Mouse (Mus musculus) limb, embryonic 13.5 days (tissue): ENCODE results near the gene Syne1. TPM values are rescaled to one million over a fixed set of nuclear protein-coding genes. Genes with fewer than 3 reads are reported as not detected.

Experiments
- ATAC-seq: fragments of 200-750 bp; cut with Nextera tagmentation; 2 replicates; pipeline ENCODE4 v1.8.0; 2017; ENCODE audit warnings: low read depth, moderate number of reproducible peaks, moderate TSS enrichment; ENCODE audit not compliant: low FRiP score
- H3K27ac ChIP-seq: fragments of 300-500 bp; sonication (generic); 2 replicates; pipeline ENCODE4 v1.5.1; 2015; ENCODE audit warnings: inconsistent platforms, mild to moderate bottlenecking, moderate library complexity
- H3K27me3 ChIP-seq: fragments of 300-500 bp; sonication (generic); 2 replicates; pipeline ENCODE4 v1.6.1; 2015; ENCODE audit warnings: mild to moderate bottlenecking, inconsistent platforms
- H3K36me3 ChIP-seq: fragments of 300-500 bp; sonication (generic); 2 replicates; pipeline ENCODE4 v1.6.1; 2015; ENCODE audit warnings: inconsistent platforms, mild to moderate bottlenecking, moderate library complexity
- H3K4me1 ChIP-seq: fragments of 300-500 bp; sonication (generic); 2 replicates; pipeline ENCODE4 v1.6.1; 2015; ENCODE audit warnings: inconsistent platforms
- H3K4me2 ChIP-seq: fragments of 300-500 bp; sonication (generic); replicated peaks from 2 replicates; pipeline ENCODE4 v1.6.1; 2015; ENCODE audit warnings: inconsistent platforms, mild to moderate bottlenecking, moderate library complexity
- H3K4me3 ChIP-seq: fragments of 300-500 bp; sonication (generic); 2 replicates; pipeline ENCODE4 v1.5.1; 2015; ENCODE audit warnings: moderate library complexity, mild to moderate bottlenecking, inconsistent platforms
- H3K9ac ChIP-seq: fragments of 300-500 bp; sonication (generic); 2 replicates; pipeline ENCODE4 v1.6.1; 2015; ENCODE audit warnings: mild to moderate bottlenecking, inconsistent platforms
- H3K9me3 ChIP-seq: fragments of 300-500 bp; sonication (generic); 2 replicates; pipeline ENCODE4 v1.6.1; 2016; ENCODE audit warnings: inconsistent platforms
- WGBS: fragments of 180-500 bp; shearing (Covaris S2); methylation state at CpG from one replicate; pipeline ENCODE4 v1.1.7; 2015; 5-methylcytosine and 5-hydroxymethylcytosine counted together
- polyA plus RNA-seq: library from polyadenylated mRNA; unstranded; fragments of >200 nt; fragmentation: Nextera tagmentation; extraction: Ambion mirVana; gene quantifications from 2 replicates; pipeline ENCODE4 v1.2.1, GENCODE M21; 2015

Gene Syne1
- polyA plus RNA-seq, 1 experiment from 2014 or later = 6.5 TPM

DNA sequence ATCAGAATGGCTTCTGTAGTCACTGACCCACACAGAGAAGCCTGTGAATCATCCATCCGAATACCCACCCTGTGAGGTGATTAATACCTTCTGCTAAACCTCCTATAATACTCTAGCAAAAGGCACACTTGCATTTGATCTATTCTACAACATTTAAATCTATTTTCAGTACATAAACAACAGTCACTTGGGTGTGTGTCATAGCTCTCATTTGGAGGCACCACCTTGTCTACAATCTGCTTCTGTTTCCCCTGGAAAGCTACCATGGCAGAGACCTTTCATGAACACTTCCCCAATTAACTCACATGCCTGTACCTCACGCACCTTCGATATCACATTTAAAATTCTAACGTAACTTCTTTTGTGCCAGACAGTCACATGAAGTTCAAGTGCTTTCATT, 169.7 kb downstream of the Syne1 start:
- WGBS = 87% methylated on average over 4 of the region's 4 CpGs
- Histone ChIP-seq H3K36me3 (no peaks in the 10 kb centered on the region), H3K4me2 (no peak overlapping the region), H3K4me1 (no peaks in the 10 kb centered on the region), H3K4me3 (no peak overlapping the region), H3K27ac (no peak overlapping the region), H3K9ac (no peak overlapping the region), H3K9me3 (no peaks in the 10 kb centered on the region), H3K27me3 (no peaks in the 10 kb centered on the region)
- ATAC-seq = no peak

GRCm38 (mm10) chr10:5378969-5379368, 172.3 kb downstream of the Syne1 start:
- Histone ChIP-seq H3K9me3 (no peaks in the 10 kb centered on the region), H3K27ac (no peak overlapping the region), H3K4me3 (no peak overlapping the region), H3K36me3 (no peaks in the 10 kb centered on the region), H3K4me2 (no peak overlapping the region), H3K4me1 (no peaks in the 10 kb centered on the region), H3K9ac (no peak overlapping the region), H3K27me3 (no peaks in the 10 kb centered on the region)
- ATAC-seq = no peak
- 89% methylated on average over 2 of the region's 2 CpGs for WGBS

DNA sequence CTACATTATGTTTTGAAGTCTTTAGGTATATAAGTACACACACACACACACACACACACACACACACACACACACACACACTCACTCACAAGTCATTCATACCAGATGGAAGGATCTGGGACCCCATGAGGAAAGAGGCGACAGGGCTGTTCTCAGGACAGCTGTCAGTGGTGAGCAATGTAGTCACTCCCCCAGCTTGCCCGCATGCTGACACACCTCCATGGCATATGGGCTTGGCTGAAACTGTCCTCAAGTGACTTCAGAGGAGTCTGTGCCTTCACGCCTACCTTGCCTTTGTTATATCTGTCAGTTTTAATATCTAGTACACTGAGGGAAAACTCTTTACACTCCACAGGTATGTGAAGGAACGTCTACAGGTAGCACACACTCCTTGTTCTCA, 181.7 kb downstream of the Syne1 start:
- Histone ChIP-seq H3K9me3 (no peaks in the 10 kb centered on the region), H3K36me3 (no peaks in the 10 kb centered on the region), H3K27ac (no peak overlapping the region), H3K4me1 (peaks cover 3% of the 10 kb centered on the region; the same call in 1 of the 2 replicates), H3K27me3 (no peaks in the 10 kb centered on the region), H3K4me2 (no peak overlapping the region), H3K9ac (no peak overlapping the region), H3K4me3 (no peak overlapping the region)
- ATAC-seq = no peak
- WGBS = 53% methylated on average over 4 of the region's 4 CpGs

GRCm38 (mm10) chr10:5368266-5368665, 183.0 kb downstream of the Syne1 start:
- peaks cover 3% of the 10 kb centered on the region; the same call in 1 of the 2 replicates for H3K4me1 ChIP-seq
- no peak overlapping the region for H3K4me3 ChIP-seq
- no peaks in the 10 kb centered on the region for H3K36me3 ChIP-seq
- no peak overlapping the region for H3K9ac ChIP-seq
- no peaks in the 10 kb centered on the region for H3K9me3 ChIP-seq
- no peak overlapping the region for H3K4me2 ChIP-seq
- ATAC-seq = no peak
- WGBS = 78% methylated on average over 6 of the region's 6 CpGs
- H3K27me3 ChIP-seq = no peaks in the 10 kb centered on the region
- no peak overlapping the region for H3K27ac ChIP-seq

GRCm38 (mm10) chr10:5367465-5368011, 183.7 kb downstream of the Syne1 start:
- Histone ChIP-seq H3K4me1 (peaks cover 3% of the 10 kb centered on the region; the same call in 1 of the 2 replicates), H3K9ac (no peak overlapping the region), H3K27ac (no peak overlapping the region), H3K4me2 (peak overlapping the region; percentile 3; the same call in 1 of the 2 replicates), H3K4me3 (no peak overlapping the region), H3K27me3 (no peaks in the 10 kb centered on the region), H3K9me3 (no peaks in the 10 kb centered on the region), H3K36me3 (no peaks in the 10 kb centered on the region)
- 63% methylated on average over 12 of the region's 12 CpGs for WGBS
- ATAC-seq = no peak

DNA sequence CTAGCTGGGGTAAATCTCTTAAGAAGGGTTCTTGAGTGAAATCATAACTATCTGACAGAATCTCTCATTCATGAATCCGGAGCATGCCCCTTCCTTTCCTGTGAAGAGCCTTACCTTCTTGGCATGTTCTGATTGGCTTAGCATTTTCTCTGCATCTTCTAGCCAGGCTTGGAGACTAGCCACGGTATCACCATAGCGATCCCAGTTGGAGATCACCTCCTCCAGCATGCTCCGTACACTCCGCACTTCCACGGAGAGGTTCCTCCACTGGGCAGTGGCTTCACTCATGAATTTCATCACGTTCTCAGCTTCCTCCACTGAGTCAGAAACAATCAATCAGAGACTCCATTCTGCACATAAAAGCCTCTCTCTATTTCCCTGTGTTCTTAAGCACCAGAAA, 190.7 kb downstream of the Syne1 start:
- Histone ChIP-seq H3K27ac (no peak overlapping the region), H3K4me1 (peaks cover 3% of the 10 kb centered on the region; the same call in 1 of the 2 replicates), H3K36me3 (no peaks in the 10 kb centered on the region), H3K9ac (no peak overlapping the region), H3K4me2 (no peak overlapping the region), H3K9me3 (no peaks in the 10 kb centered on the region), H3K4me3 (no peak overlapping the region), H3K27me3 (no peaks in the 10 kb centered on the region)
- ATAC-seq = no peak
- 68% methylated on average over 7 of the region's 7 CpGs for WGBS

DNA sequence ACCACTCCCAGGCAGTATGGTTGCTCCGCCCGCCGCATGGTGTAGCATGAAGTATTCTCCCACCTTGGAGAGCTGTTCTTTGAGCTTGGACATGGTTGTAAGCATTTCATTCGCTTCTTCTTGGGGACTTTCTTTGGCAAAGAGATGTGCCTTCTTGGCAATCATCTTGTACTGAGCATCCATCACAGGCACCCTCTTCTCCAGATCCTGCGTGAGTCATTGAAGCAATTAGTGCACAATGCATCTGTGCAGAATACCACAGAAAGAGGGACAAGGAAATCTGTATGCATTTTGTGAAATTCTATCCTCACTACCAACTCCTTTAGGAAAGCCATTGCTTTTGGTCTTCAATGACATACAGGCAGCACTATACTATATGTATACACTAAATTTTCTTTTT, 194.7 kb downstream of the Syne1 start:
- Histone ChIP-seq H3K27ac (no peak overlapping the region), H3K9me3 (no peaks in the 10 kb centered on the region), H3K9ac (no peak overlapping the region), H3K4me1 (peaks cover 3% of the 10 kb centered on the region; the same call in 1 of the 2 replicates), H3K4me3 (no peak overlapping the region), H3K4me2 (no peak overlapping the region), H3K27me3 (no peaks in the 10 kb centered on the region), H3K36me3 (no peaks in the 10 kb centered on the region)
- no peak for ATAC-seq
- 82% methylated on average over 5 of the region's 5 CpGs for WGBS

DNA sequence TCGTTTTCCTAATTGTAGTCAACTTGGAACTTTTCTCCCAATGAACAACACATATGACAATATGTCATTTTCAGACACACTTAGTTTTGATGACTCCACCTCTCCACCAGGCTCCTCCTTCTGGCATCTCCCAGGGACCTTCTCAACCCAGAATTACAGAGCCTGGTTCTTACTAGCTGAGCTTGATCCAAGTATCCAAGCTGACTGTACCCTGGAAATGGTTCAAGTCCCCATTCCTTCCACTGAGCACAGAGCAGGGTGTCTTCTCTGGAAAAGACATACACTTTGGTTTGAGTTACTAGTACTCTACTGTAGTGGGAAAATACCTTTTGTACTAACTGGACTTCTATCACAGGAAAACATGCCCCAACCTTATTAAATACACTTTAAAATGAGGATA, 197.9 kb downstream of the Syne1 start:
- Histone ChIP-seq H3K4me2 (no peak overlapping the region), H3K9me3 (no peaks in the 10 kb centered on the region), H3K36me3 (no peaks in the 10 kb centered on the region), H3K4me1 (no peaks in the 10 kb centered on the region), H3K9ac (no peak overlapping the region), H3K27ac (no peak overlapping the region), H3K4me3 (no peak overlapping the region), H3K27me3 (no peaks in the 10 kb centered on the region)
- WGBS = 97% methylated on average over 1 of the region's 1 CpGs
- ATAC-seq = no peak

- no peak overlapping the region for H3K9ac ChIP-seq
- H3K27ac ChIP-seq = no peak overlapping the region
- no peaks in the 10 kb centered on the region for H3K9me3 ChIP-seq
- ATAC-seq = no peak
- H3K4me1 ChIP-seq = no peaks in the 10 kb centered on the region
- H3K4me3 ChIP-seq = no peak overlapping the region
- no peak overlapping the region for H3K4me2 ChIP-seq
- 58% methylated on average over 1 of the region's 1 CpGs for WGBS
- no peaks in the 10 kb centered on the region for H3K36me3 ChIP-seq
- no peaks in the 10 kb centered on the region for H3K27me3 ChIP-seq
These were observed 204.4 kb downstream of the Syne1 start for GRCm38 (mm10) chr10:5346911-5347310.

DNA sequence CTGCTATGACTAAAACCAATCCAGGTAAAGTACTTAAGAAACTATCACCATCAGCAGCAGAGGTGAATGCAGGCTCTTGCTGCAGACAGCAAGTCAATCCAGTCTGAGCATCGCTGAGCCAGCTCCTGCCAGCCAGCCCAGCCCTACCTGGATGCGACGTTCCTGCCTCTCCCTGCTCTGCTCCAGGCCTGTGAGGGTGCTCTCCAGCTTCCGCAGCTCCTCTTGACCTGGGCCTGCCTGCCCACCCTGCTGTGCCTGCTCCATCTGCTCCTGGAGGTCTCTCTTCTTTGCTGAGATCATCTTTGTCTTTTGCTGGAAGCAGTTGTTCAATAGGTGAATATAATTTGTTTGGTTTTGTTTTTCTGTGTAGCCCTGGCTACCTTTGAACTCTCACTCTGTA, 208.1 kb downstream of the Syne1 start:
- no peak overlapping the region for H3K9ac ChIP-seq
- H3K4me3 ChIP-seq = no peak overlapping the region
- no peak for ATAC-seq
- no peak overlapping the region for H3K27ac ChIP-seq
- no peaks in the 10 kb centered on the region for H3K27me3 ChIP-seq
- no peaks in the 10 kb centered on the region for H3K9me3 ChIP-seq
- WGBS = 56% methylated on average over 4 of the region's 4 CpGs
- H3K4me2 ChIP-seq = no peak overlapping the region
- H3K36me3 ChIP-seq = no peaks in the 10 kb centered on the region
- H3K4me1 ChIP-seq = no peaks in the 10 kb centered on the region

DNA sequence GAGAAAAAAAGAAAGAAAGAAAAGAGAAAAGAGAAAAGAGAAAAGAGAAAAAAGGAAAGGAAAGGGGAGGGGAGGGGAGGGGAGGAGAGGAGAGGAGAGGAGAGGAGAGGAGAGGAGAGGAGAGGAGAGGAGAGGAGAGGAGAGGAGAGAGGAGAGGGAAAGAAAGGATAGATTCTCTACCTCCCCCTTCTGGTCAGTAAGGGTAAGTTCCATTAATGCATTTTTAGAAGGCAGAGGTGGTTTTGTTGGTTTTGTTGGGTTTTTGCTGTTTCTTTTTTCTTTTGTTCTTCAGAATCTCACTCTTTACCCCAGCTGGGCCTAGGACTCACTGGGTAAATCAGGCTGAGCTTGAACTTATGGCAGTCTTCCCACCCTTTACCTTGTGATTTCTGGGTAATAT, 214.9 kb downstream of the Syne1 start:
- no peak overlapping the region for H3K4me2 ChIP-seq
- no peak overlapping the region for H3K4me3 ChIP-seq
- no peaks in the 10 kb centered on the region for H3K27me3 ChIP-seq
- H3K27ac ChIP-seq = no peak overlapping the region
- ATAC-seq = no peak
- no peaks in the 10 kb centered on the region for H3K36me3 ChIP-seq
- H3K9me3 ChIP-seq = no peaks in the 10 kb centered on the region
- H3K4me1 ChIP-seq = no peaks in the 10 kb centered on the region
- no peak overlapping the region for H3K9ac ChIP-seq

DNA sequence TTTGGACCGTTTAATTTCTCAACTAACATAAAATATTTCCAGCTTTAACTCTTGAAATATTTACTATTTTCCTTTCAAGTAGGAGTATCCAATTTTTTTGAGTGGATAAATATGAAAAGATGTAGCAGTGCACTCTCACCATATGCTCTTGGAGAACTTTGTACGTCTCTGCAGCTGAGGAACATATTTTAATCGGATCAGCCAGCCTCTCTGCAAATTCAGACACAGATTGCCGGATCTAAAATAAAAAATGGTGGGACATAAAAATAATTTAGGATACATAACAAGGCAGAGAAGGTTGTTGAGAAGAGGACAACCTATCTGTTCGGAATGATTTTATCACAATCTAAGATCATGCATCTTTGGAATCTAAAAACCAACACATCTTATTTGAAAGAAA, 218.5 kb downstream of the Syne1 start:
- H3K27me3 ChIP-seq = no peaks in the 10 kb centered on the region
- no peak overlapping the region for H3K4me2 ChIP-seq
- no peak for ATAC-seq
- H3K9ac ChIP-seq = no peak overlapping the region
- WGBS = 89% methylated on average over 5 of the region's 5 CpGs
- no peak overlapping the region for H3K27ac ChIP-seq
- no peaks in the 10 kb centered on the region for H3K4me1 ChIP-seq
- no peaks in the 10 kb centered on the region for H3K9me3 ChIP-seq
- no peak overlapping the region for H3K4me3 ChIP-seq
- H3K36me3 ChIP-seq = no peaks in the 10 kb centered on the region

GRCm38 (mm10) chr10:5326716-5327115, 224.6 kb downstream of the Syne1 start:
- H3K9me3 ChIP-seq = no peaks in the 10 kb centered on the region
- H3K9ac ChIP-seq = no peak overlapping the region
- no peak overlapping the region for H3K27ac ChIP-seq
- H3K36me3 ChIP-seq = no peaks in the 10 kb centered on the region
- H3K4me3 ChIP-seq = no peak overlapping the region
- H3K4me1 ChIP-seq = no peaks in the 10 kb centered on the region
- H3K4me2 ChIP-seq = no peak overlapping the region
- ATAC-seq = no peak
- WGBS = 69% methylated on average over 9 of the region's 9 CpGs
- H3K27me3 ChIP-seq = no peaks in the 10 kb centered on the region
